Mouse (Mus musculus) embryonic facial prominence, embryonic 13.5 days (tissue): Measurements from ENCODE around the gene Sergef. TPM values are rescaled to one million over a fixed set of nuclear protein-coding genes. Genes with fewer than 3 reads are reported as not detected.

ENCODE experiments used
- ATAC-seq: fragments of 200-750 bp; cut with Nextera tagmentation; 2 replicates; pipeline ENCODE4 v1.8.0; 2017; ENCODE audit warnings: low read depth; ENCODE audit not compliant: insufficient number of reproducible peaks, insufficient read depth, low FRiP score, low TSS enrichment
- H3K27ac ChIP-seq: fragments of 300-500 bp; sonication (generic); 2 replicates; pipeline ENCODE4 v1.5.1; 2015; ENCODE audit warnings: moderate library complexity, mild to moderate bottlenecking, inconsistent platforms
- H3K27me3 ChIP-seq: fragments of 300-500 bp; sonication (generic); 2 replicates; pipeline ENCODE4 v1.6.1; 2015; ENCODE audit warnings: mild to moderate bottlenecking, inconsistent platforms
- H3K36me3 ChIP-seq: fragments of 300-500 bp; sonication (generic); 2 replicates; pipeline ENCODE4 v1.6.1; 2015; ENCODE audit warnings: mild to moderate bottlenecking, inconsistent platforms
- H3K4me1 ChIP-seq: fragments of 300-500 bp; sonication (generic); 2 replicates; pipeline ENCODE4 v1.6.1; 2015; ENCODE audit warnings: inconsistent platforms
- H3K4me2 ChIP-seq: fragments of 300-500 bp; sonication (generic); 2 replicates; pipeline ENCODE4 v1.6.1; 2015; ENCODE audit warnings: moderate library complexity, mild to moderate bottlenecking, inconsistent platforms
- H3K4me3 ChIP-seq: fragments of 300-500 bp; sonication (generic); 2 replicates; pipeline ENCODE4 v1.5.1; 2015; ENCODE audit warnings: mild to moderate bottlenecking, inconsistent platforms
- H3K9ac ChIP-seq: fragments of 300-500 bp; sonication (generic); 2 replicates; pipeline ENCODE4 v1.6.1; 2015; ENCODE audit warnings: mild to moderate bottlenecking, inconsistent platforms
- H3K9me3 ChIP-seq: fragments of 300-500 bp; sonication (generic); 2 replicates; pipeline ENCODE4 v1.6.1; 2016; ENCODE audit warnings: inconsistent platforms
- WGBS: fragments of 180-500 bp; shearing (Covaris S2); methylation state at CpG from one replicate; pipeline ENCODE4 v1.1.7; 2015; ENCODE audit warnings: mixed read lengths; 5-methylcytosine and 5-hydroxymethylcytosine counted together
- polyA plus RNA-seq: library from polyadenylated mRNA; unstranded; fragments of >200 nt; fragmentation: Nextera tagmentation; extraction: Ambion mirVana; gene quantifications from 2 replicates; pipeline ENCODE4 v1.2.1, GENCODE M21; 2015

Gene Sergef
- polyA plus RNA-seq, 1 experiment from 2014 or later: 17.1 TPM

DNA sequence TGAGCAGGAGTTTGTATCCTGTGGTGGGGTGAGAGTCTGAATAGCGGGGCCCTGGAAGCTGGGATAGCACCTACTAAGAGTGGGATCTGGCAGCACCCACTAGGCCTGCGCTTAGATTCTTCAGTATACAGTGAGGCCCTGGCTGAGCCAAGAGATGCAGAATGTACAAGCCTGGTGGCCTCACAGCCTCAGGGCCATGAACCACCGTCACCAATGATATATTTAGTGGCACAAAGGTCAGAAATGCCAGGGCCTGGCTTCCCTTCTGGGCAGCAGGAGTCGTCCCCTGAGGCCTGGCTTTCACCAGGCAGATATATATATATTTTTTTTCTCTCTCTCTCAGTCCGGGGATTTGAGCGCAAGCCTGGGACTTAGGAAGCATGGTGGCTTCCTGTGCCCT, 228.9 kb downstream of the Sergef start:
- Histone ChIP-seq H3K36me3 (no peaks in the 10 kb centered on the region), H3K4me3 (no peak overlapping the region), H3K4me1 (no peaks in the 10 kb centered on the region), H3K9me3 (no peaks in the 10 kb centered on the region), H3K27me3 (0 out of 2 replicates have a peak, but pooled peaks cover 4% of the 10 kb centered on the region), H3K9ac (no peak overlapping the region), H3K27ac (no peak overlapping the region), H3K4me2 (no peak overlapping the region)
- ATAC-seq: no peak
- 69% methylated on average over 6 of the region's 6 CpGs for WGBS

DNA sequence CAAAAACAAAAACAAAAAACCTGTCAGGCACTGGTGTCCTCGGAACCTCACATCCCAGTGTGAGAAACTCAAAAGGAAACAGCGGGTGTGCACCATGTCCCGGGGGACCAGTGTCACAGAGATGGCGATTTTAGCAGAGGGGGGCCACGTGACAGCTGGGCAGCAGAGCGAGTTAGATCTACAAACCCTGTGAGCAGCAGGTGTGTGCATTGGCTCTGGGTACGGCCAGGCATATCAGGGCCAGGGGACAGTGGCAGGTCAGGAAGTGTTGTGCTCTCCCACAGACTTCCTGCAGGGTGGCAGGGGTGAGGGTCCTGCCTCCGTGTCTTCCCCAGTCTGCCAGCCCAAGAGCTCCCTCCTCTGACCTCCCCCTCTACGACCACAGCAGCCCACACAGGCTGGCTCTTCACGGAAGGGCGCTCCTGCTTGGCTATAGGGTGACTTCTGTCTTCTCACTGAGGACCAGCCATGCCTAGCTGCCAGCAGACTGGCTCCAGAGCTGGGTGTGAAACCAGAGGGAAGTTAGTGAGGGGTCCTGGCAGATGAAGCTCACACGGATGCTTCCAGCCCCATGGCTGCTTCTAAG, 230.3 kb downstream of the Sergef start:
- no peaks in the 10 kb centered on the region for H3K4me1 ChIP-seq
- no peaks in the 10 kb centered on the region for H3K9me3 ChIP-seq
- no peak overlapping the region for H3K9ac ChIP-seq
- H3K4me2 ChIP-seq: no peak overlapping the region
- no peak overlapping the region for H3K4me3 ChIP-seq
- WGBS: 45% methylated on average over 12 of the region's 12 CpGs
- no peak for ATAC-seq
- 0 out of 2 replicates have a peak, but pooled peaks cover 3% of the 10 kb centered on the region for H3K27me3 ChIP-seq
- H3K36me3 ChIP-seq: no peaks in the 10 kb centered on the region
- H3K27ac ChIP-seq: no peak overlapping the region

DNA sequence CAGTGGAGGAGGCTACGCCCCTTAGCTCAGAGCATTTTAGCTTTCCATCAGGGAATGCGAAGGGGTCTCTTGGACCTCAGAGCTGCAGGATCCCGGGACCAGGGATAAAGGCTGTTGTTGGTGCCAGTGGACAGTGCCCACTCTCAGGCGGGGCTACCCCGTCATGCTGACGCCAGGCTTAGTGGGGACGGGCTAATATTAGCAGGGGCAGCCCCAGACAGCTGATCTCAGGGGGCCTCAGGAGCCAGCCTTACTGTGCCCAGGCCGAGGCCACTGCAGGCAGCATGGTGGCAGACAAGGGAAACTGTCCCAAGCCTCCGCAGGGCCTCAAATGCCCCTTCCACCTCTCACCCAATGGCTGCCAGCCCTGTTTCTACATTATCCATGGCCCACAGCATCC, 231.0 kb downstream of the Sergef start:
- H3K4me3 ChIP-seq: no peak overlapping the region
- H3K9ac ChIP-seq: no peak overlapping the region
- 0 out of 2 replicates have a peak, but pooled peaks cover 3% of the 10 kb centered on the region for H3K27me3 ChIP-seq
- no peak overlapping the region for H3K4me2 ChIP-seq
- H3K27ac ChIP-seq: no peak overlapping the region
- 82% methylated on average over 9 of the region's 9 CpGs for WGBS
- no peaks in the 10 kb centered on the region for H3K4me1 ChIP-seq
- no peaks in the 10 kb centered on the region for H3K36me3 ChIP-seq
- ATAC-seq: no peak; the same call in 1 of the 2 replicates
- H3K9me3 ChIP-seq: no peaks in the 10 kb centered on the region

DNA sequence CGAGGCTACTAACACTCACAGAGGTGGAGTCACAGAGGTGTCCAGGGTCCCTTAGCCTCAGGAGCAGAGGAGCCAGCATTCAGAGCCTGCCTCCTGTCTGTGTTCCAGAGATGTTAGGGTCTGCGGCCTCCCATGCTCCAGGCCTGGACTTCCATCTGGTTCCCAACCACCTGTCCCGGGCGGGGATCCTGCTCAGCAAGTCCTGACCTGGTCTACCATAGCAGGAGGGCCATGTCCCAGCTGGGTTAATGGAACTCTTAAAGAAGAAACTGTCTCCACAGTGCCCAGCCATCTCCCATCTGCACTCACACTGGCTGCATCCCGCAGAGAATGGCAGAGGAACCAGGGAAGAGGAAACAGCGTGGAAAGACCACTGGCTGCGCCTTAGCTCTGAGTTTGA, 234.9 kb downstream of the Sergef start:
- Histone ChIP-seq H3K9me3 (no peaks in the 10 kb centered on the region), H3K4me1 (no peaks in the 10 kb centered on the region), H3K27ac (no peak overlapping the region), H3K4me3 (no peak overlapping the region), H3K36me3 (no peaks in the 10 kb centered on the region), H3K4me2 (no peak overlapping the region), H3K9ac (no peak overlapping the region), H3K27me3 (peaks cover 18% of the 10 kb centered on the region)
- ATAC-seq: no peak
- 84% methylated on average over 7 of the region's 7 CpGs for WGBS

DNA sequence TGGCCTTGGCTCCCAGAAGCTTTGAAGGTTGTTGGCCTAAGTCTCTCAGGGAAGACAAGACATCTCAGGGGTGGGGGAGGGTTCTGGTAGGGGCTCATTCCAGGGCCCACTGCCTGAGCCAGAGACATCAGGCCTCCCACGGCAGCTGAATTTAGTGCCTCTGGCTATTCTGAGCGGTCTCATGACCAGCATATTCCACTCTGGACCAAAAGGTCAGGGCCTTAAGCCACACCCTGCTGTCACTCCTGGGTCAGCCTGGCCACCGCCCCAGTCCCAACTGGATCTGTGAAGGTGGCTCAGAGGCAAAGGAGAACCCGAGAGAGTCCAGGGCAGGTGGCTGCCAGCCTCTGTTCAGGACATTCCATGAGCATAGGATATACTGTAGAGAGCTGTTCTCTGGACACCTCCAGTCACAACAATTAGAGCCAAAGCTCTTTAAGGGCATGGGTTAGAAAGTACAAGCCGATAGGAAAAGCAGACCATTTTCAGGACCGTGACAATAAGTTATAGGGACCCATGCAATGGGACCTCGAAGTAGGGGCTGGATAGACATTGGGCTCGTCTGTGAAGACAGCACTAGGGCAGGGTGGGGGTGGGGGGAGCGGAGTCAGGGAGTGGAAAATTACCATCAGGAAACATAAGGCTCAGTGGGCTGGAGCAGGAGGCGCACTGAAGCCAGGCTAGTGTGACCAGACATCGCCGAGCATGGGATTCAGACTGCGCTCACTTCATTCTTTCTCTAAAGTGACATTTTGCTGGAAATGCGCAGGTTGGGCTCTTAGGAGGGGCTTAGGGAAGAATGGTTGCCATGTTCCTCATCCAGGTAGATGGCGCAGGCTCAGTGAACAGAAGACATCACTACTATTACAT, 235.8 kb downstream of the Sergef start:
- no peaks in the 10 kb centered on the region for H3K36me3 ChIP-seq

DNA sequence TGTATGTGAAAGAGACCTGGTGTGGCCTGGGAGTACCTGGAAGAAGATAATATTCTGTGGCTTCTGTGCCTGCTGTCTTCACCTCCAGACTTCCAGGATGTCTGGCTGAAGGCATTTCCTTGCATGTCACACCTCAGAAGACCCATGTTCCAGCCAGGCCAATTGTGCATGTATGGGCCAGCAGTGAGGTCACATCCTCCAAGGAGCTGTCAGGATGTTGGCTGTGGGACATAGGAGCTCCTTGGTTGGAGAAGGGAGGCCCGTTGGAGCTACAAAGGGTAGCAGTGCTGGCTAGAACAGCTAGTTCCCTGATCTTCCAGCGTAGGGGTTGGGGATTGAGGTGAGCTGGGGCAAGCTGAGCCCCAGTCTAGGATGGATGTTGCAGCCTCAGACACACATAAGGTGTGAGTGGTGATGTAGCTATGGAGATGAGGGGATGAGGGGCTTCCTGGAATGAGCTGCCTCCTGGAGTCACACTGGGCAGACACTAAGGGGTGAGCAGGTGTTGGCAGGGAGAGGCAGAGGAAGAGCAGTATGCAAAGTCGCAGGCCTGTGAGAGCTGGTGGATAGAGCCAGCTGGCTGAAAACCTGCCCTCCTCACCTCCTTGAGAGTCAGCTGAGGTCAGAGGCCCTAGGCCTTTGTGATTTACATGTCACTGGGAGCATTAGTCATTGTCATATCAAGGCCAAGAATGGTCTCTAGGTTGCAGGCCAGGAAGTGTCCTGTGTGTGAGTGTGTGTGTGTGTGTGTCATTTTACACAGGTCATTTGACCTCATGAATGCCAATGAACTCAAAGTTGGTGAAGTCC, 238.0 kb downstream of the Sergef start:
- Histone ChIP-seq H3K4me2 (no peak overlapping the region), H3K27me3 (peaks cover 50% of the 10 kb centered on the region), H3K9ac (no peak overlapping the region), H3K36me3 (no peaks in the 10 kb centered on the region), H3K9me3 (no peaks in the 10 kb centered on the region), H3K4me1 (peaks cover 14% of the 10 kb centered on the region), H3K27ac (no peak overlapping the region), H3K4me3 (no peak overlapping the region)
- ATAC-seq: no peak
- WGBS: 71% methylated on average over 3 of the region's 3 CpGs

More for the DNA sequence above, 235.8 kb downstream of the Sergef start:
- Histone ChIP-seq H3K4me2 (no peak overlapping the region), H3K9ac (no peak overlapping the region), H3K4me3 (no peak overlapping the region), H3K27me3 (peaks cover 27% of the 10 kb centered on the region), H3K27ac (no peak overlapping the region), H3K4me1 (no peaks in the 10 kb centered on the region), H3K9me3 (no peaks in the 10 kb centered on the region)
- WGBS: 76% methylated on average over 15 of the region's 15 CpGs
- no peak for ATAC-seq

DNA sequence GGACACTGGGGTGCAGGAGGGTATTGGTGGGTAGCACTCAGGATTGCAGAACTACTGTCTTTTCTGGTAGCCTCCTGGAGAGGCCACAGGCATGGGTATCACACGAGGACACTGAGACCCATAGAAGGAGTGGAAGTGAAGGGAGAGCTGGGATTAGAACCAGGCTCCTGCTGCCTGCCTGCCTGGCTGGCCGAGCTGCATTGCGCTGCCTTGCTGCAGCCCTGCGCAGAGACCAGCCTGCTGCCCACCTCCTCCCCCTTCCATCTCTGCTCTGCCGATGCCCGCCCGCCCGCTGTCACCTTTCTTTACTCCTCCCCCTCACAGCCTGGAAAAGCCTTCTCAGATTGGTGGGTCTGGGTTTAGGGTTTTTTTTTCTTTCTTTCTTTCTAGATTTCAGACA, 239.3 kb downstream of the Sergef start:
- ATAC-seq: no peak
- Histone ChIP-seq H3K9me3 (no peaks in the 10 kb centered on the region), H3K4me1 (peaks cover 22% of the 10 kb centered on the region), H3K27me3 (peaks cover 62% of the 10 kb centered on the region), H3K4me2 (no peak overlapping the region), H3K36me3 (no peaks in the 10 kb centered on the region), H3K27ac (no peak overlapping the region), H3K9ac (no peak overlapping the region), H3K4me3 (no peak overlapping the region)
- WGBS: 61% methylated on average over 8 of the region's 8 CpGs

DNA sequence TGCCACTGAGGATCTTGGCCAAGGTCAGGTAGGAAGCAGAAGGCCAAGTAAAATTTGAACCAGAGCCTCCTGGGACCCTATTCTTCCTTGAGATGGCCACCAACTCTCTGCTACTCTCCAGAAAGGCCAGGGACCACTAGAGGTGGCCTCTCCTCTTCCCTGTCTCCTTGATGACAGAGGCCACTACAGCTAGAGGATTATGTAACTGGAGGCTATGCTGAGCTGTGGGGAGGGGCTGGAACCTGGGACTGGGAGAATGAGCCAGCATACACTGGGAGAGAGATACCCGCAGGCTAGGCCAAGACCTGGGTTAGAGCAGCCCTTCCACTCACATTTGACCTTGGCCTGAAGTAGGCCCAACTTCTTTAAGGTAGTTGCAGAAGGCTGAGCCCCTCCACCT, 239.9 kb downstream of the Sergef start:
- H3K27ac ChIP-seq: no peak overlapping the region
- H3K36me3 ChIP-seq: no peaks in the 10 kb centered on the region
- H3K27me3 ChIP-seq: peaks cover 67% of the 10 kb centered on the region
- no peaks in the 10 kb centered on the region for H3K9me3 ChIP-seq
- H3K4me1 ChIP-seq: peaks cover 22% of the 10 kb centered on the region
- 55% methylated on average over 1 of the region's 1 CpGs for WGBS
- H3K9ac ChIP-seq: no peak overlapping the region
- H3K4me2 ChIP-seq: no peak overlapping the region
- ATAC-seq: no peak
- H3K4me3 ChIP-seq: no peak overlapping the region

DNA sequence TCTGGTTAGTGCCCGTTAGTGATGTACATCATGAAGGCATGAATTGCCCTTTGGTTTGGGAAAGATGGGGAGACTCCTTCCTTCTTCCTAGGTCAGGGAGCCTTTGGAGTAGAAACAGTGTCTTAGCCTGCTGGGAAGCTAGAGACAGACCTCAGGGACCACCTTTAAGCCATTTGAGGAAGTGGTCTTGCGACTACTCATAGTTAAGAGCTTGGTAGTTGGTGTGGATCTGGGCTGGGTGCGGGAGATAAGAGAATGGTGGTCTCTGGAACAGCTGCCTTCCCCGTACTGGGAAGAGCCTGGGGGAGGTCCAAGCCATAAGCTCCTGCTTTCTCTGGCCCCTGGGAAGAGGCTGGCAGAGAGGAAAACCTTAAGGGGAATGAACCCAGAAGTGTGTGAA, 241.0 kb downstream of the Sergef start:
- H3K4me2 ChIP-seq: no peak overlapping the region
- ATAC-seq: no peak
- no peaks in the 10 kb centered on the region for H3K9me3 ChIP-seq
- peaks cover 22% of the 10 kb centered on the region for H3K4me1 ChIP-seq
- 70% methylated on average over 4 of the region's 4 CpGs for WGBS
- no peak overlapping the region for H3K4me3 ChIP-seq
- H3K27ac ChIP-seq: no peak overlapping the region
- H3K36me3 ChIP-seq: no peaks in the 10 kb centered on the region
- no peak overlapping the region for H3K9ac ChIP-seq
- peaks cover 77% of the 10 kb centered on the region for H3K27me3 ChIP-seq

DNA sequence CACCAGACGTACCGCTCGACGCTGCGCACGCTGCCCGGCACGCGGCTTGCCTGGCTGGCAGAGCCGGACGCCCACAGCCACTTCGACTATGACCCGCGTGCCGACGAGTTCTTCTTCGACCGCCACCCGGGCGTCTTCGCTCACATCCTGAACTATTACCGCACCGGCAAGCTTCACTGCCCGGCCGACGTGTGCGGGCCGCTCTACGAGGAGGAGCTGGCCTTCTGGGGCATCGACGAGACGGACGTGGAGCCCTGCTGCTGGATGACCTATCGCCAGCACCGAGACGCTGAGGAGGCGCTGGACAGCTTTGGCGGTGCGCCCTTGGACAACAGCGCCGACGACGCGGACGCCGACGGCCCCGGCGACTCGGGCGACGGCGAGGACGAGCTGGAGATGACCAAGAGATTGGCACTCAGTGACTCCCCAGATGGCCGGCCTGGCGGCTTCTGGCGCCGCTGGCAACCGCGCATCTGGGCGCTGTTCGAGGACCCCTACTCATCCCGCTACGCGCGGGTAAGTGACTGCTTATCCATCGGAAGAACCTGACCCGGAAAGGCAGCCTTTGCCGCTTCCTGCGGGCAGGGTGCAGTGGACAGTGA, 241.8 kb downstream of the Sergef start:
- H3K27me3 ChIP-seq: peaks cover 81% of the 10 kb centered on the region
- WGBS: 12% methylated on average over 70 of the region's 70 CpGs
- no peaks in the 10 kb centered on the region for H3K9me3 ChIP-seq
- H3K9ac ChIP-seq: no peak overlapping the region
- no peak overlapping the region for H3K27ac ChIP-seq
- ATAC-seq: no peak
- H3K4me1 ChIP-seq: peaks cover 22% of the 10 kb centered on the region
- peak overlapping the region; percentile 90 for H3K4me2 ChIP-seq
- peak overlapping the region; percentile 50 for H3K4me3 ChIP-seq
- H3K36me3 ChIP-seq: no peaks in the 10 kb centered on the region
